Mouse (Mus musculus) gastrocnemius, adult 2 months (tissue): ENCODE measurements at regions not wholly inside any gene's neighbourhood (a gene's known extent, or its start where the extent isn't known, plus 50 kb on each side); places are given as distances from the start of the nearest gene placed in this dataset.

Experiments
- DNase-seq: peaks from one replicate; pipeline ENCODE4 v3.0.0; 2022
- H3K27ac ChIP-seq: fragments of 200-600 bp; 2 replicates; pipeline ENCODE4 v1.8.1; 2022; ENCODE audit warnings: mild to moderate bottlenecking
- H3K4me3 ChIP-seq: fragments of 200-600 bp; 2 replicates; pipeline ENCODE4 v1.8.1; 2022; ENCODE audit warnings: mild to moderate bottlenecking, moderate library complexity
- CTCF ChIP-seq: fragments of 200-600 bp; IDR thresholded peaks from 2 replicates; pipeline ENCODE4 v1.8.1; 2022; ENCODE audit warnings: antibody characterized with exemption, mild to moderate bottlenecking, moderate library complexity
- intact Hi-C: fragments of 180-260 bp; cut with DNase I; formaldehyde crosslinking; loops from one replicate; pipeline ENCODE4 v1.15.1; 2025

- peak overlapping the region; percentile 92 for H3K27ac ChIP-seq
- DNase-seq: no peak
- TF ChIP-seq CTCF: no peak
- H3K4me3 ChIP-seq: no peak overlapping the region
- intact Hi-C loops: no loop called here
Observed at GRCm38 (mm10) chr19:36681056-36681455, 55.4 kb downstream of the Ppp1r3c start.

DNA sequence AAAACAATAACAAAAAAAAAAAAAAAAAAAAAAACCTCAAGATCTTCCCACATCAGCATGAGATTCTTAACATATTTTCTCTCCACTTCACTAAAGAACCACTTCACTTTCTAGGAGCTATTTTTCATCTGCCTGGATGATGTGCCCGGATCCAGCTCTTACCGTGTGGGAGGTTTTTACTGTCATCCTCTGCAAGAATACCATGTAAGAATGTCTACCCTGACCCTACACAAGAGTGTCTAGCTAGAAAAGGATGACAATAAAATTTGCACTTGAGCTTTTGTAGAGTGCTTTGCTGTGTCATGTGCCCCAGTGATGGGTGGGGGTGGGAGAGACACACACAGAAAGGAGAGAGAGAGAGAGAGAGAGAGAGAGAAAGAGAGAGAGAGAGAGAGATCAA, 56.1 kb downstream of the Ppp1r3c start:
- no peak for DNase-seq
- no peak for TF ChIP-seq CTCF
- peak overlapping the region; percentile 92 for H3K27ac ChIP-seq
- intact Hi-C loops: no loop called here
- H3K4me3 ChIP-seq: no peak overlapping the region

DNA sequence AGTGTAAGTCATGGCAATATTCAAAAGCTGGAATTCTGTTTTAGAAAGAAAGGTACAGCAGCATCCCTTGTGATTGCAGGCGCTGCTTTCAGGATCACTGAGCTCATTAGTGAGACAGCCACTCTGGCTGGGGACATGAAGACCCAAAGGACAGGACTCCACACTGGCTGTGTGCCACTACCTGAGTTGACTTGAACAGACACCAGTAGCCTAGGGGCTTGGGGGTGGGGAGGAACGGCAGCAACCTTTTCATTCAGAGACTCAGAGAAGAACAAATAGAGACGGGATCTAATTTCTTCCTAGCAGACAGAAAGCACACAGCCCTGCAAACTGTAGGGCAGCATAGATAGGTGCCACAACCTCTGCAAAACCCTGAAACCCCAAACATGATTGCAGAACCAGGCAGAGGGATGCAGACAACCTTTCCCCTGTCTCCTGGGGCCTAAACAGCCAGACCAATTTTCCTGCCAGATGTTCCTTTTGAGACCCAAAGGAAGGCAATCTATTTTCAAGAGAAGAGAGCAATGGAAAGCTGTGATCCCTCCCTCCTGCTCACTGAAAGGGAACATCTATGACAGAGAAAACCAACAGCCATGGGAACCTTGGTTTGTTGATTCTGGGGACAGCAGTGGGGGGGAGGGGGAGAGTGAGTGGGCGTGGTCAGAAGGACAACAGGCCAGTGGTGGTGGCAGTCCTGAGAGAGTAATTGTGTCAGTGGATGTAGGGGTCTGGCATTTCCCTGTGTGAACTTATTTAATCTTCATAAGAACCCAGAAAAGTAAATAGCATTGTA, 57.2 kb downstream of the Ppp1r3c start:
- peak overlapping the region; percentile 26 for H3K4me3 ChIP-seq
- TF ChIP-seq CTCF: no peak
- peak; percentile 74 for DNase-seq
- intact Hi-C loops: no loop called here
- peak overlapping the region; percentile 92 for H3K27ac ChIP-seq

DNA sequence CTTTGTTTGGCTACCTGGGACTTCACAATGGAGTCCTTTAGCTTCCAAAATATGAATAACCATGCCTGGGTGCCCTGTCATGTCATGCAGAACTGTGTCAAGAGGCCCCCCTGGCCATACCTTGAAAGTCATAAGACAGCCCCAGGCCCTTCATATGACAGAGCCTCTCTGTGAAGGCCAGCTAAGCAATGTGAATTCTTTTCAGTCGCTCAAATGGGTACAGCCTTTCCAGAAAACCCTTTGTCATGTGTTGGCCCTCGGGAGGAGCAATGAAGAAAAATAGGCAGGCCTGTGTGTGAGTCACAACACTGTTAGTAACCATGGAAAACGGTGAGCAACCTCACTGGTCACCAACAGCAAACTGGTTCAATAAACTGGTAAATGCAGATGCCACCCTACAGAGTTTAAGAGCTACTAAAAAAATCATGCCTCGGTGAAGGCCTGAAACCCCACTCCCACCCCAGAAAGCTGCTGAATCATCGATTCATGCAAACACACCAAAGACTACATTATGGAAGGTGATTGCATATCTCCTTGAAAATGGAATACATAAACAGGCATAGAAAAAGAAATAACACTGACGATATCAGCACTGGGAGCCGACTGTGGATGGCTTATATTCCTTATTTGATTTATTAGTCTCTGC, 57.9 kb downstream of the Ppp1r3c start:
- H3K4me3 ChIP-seq: no peak overlapping the region
- no peak for DNase-seq
- H3K27ac ChIP-seq: peak overlapping the region; percentile 92
- intact Hi-C loops: no loop called here
- no peak for TF ChIP-seq CTCF

DNA sequence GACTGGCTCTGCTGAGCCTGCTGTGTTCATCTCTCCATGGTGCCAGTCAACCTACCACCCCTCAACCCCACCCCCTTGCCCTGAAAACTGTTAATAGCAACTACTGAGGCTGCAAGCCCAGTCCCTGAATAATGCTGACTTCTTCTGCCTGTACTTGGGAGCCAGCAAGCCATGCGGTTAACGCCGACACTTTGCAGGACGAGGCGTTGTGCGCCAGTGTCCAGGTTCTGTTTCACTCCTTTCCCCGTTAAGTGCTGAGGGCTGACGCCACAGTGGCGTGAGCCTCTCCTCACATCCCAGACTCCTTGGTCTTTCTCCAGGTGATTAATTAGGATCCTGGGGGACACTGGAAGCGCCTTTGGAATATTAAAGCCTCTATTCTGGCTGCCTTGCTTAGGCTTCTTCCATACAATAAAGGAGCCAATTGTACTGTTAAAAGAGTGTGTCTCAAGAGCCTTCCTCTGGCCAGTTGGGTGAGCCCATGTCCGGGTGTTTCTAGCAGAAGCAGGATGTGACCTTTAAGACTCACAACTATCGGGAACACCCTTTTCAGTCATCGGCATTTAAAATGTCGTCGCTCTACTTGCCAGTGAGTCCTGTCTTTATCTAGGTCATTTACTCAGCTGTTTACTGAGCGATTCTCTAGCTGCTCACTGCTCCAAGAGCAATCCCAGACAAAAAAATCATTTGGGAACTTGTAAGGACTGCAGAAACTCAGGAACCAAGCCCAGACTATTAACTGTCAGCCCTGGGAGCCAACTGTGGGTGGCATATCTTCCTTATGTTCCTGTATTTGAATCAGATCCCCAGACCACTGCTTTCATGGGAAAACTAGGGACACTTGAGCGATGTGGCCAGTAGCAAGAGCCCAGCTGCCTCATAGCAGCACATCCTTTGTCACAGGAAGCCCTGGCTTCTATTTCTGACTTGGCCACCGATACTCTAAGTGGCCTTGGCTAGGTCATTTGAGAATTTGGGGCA, 59.1 kb downstream of the Ppp1r3c start:
- intact Hi-C loops: no loop called here
- peak overlapping the region; percentile 46 for H3K4me3 ChIP-seq
- DNase-seq: peak; percentile 70
- H3K27ac ChIP-seq: peak overlapping the region; percentile 92
- no peak for TF ChIP-seq CTCF

DNA sequence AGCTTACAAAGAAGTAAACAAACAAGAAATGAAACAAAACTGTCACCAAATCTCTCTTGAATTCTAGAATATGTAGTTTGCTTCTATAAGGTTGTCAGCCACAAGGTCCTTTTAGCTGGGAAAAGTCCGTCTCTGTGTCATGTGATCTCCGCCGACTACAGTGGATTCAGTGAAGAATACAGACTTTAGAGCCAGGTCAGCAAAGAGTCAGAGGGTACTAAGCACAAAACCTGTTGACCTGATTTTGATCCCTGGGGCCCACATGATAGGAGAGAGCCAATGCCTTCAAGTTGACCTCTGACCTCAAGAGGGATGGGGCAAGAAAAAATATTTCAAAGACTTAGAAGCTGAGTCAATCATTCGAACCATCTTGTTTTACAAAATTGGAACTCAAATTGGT, 61.5 kb downstream of the Ppp1r3c start:
- Histone ChIP-seq H3K27ac (no peak overlapping the region), H3K4me3 (no peak overlapping the region)
- intact Hi-C loops: no loop called here
- DNase-seq: no peak
- no peak for TF ChIP-seq CTCF

GRCm38 (mm10) chr19:36670813-36671212, 65.6 kb downstream of the Ppp1r3c start:
- intact Hi-C loops: no loop called here

More at GRCm38 (mm10) chr19:36670813-36671212, 65.6 kb downstream of the Ppp1r3c start:
- TF ChIP-seq CTCF: no peak
- DNase-seq: no peak
- no peak overlapping the region; the same call in 1 of the 2 replicates for H3K27ac ChIP-seq
- H3K4me3 ChIP-seq: no peak overlapping the region
